Mouse (Mus musculus) naive thymus-derived CD4-positive, alpha-beta T cell, adult 2 months (primary cell): ENCODE data around the gene Galnt15.
"Not testable (repeated sequence)": the region's sequence is repeated elsewhere in the genome, so short reads cannot be mapped to it uniquely, and the experiment has no call there.

ENCODE experiments used
- DNase-seq: peaks from one replicate; pipeline ENCODE4 v3.0.0-alpha.2; 2011; ENCODE audit warnings: low read depth

The Galnt15 gene

GRCm38 (mm10) chr14:32036482-32036881 is 7.7 kb downstream of the Galnt15 start:
- DNase-seq = no peak

DNA sequence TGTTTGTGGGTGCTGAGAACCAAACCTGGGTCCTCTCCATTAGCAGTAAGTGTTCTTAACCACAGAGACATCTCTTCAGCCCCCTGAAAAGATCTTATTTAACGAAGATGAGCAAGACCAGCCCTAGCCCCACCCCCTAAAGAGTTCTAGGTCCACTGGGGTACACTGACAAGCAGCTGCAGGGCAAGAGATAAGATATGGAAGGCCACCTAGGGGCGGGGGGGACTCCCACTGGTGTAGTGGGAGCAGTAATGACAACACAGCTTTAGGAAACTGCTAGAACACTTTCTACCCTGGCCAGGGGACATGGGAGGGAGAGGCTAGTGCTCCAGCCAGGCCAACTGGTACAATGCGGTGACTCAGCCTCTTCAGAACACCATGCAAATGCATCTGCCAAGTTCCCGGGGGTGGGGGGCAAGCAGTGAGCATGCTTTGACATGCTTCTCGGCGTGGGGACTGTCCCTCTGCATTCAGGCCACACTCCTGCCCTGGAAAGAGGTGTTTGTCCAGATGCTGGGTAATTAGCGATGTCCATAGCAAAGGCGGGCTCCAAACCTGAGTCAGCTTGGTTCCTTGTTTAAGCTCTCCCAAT is 9.0 kb downstream of the Galnt15 start:
- no peak for DNase-seq

- DNase-seq = no peak
Observed at GRCm38 (mm10) chr14:32042108-32042507, 13.3 kb downstream of the Galnt15 start.

DNA sequence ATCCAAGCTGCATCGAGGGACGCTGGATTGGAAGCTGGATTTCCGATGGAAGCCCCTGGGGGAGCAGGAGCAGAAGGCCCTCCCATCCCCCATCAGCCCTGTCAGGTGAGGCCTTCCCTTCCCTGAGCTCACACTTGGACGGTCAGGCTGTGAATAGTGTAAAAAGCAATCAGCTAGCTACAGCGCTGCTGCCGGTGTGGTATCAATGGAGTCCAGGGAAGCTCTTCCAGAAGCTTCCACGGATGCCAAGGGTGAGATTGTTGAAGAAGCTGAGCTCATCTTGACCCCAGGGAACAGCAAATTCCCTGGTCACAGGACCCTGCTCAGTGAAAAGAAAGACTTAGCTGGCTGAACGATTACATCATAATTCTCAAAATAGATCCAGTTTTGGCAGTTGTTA is 17.6 kb downstream of the Galnt15 start:
- DNase-seq = no peak

GRCm38 (mm10) chr14:32050171-32050570 is 21.4 kb downstream of the Galnt15 start:
- no peak for DNase-seq

DNA sequence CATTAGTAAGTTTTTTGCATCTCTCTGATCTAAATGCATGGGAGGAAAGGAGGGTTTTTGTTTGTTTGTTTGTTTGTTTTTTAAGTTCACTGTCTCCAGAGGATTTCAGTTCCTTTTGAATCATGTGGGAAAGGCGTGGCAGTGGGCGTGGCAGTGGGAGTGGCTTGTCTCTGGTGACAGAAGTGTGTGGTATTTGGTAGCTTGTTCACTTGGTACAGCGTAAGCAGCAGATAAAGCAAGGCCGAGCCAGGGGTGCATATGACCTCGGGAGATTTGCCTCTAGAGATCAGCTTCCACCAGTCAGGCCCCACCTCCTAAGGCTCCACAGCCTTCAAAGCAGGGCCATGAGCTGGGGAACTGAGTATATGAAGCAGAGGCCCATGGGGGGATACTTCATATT is 25.1 kb downstream of the Galnt15 start:
- no peak for DNase-seq

DNA sequence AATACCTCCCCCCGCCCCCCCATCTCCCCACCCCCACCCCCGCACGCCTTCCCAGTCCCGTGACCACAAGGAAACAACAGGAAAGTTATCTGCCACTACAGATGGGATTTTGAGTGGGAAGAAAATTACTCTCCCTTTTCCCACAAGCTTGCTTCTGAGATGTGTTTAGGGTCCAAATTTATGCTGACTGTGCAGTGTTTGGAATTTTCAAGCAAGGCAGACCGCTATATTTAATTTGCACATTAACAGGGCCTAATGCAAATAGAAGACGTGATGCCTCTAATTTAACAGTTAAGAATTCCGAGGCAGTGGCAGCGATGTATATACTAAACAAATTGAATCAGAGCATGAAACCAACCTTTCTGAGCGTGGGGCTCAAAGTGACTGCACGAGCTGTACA is 26.0 kb downstream of the Galnt15 start:
- DNase-seq = no peak

GRCm38 (mm10) chr14:32055781-32056180 is 27.0 kb downstream of the Galnt15 start:
- no peak for DNase-seq

DNA sequence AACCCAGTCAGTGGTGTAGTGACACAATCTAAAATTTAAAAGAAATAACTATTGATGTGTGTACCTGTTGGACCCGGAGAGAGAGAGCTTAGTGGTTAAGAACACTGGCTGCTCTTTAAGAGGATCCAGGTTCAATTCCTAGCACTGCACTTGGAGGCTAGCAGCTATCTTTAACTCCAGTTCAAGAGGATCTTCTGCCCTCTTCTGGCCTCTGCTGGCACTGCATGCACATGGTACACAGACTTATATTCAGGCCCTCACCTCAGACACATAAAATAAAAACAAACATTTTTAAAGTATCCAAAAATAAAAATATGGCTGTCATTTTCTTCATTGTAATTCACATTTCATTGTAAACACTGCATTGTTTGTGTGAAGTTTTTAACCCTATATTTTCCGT is 27.9 kb downstream of the Galnt15 start:
- DNase-seq = peak; percentile 8

- DNase-seq = no peak
Observed at GRCm38 (mm10) chr14:32057664-32058063, 28.9 kb downstream of the Galnt15 start.

DNA sequence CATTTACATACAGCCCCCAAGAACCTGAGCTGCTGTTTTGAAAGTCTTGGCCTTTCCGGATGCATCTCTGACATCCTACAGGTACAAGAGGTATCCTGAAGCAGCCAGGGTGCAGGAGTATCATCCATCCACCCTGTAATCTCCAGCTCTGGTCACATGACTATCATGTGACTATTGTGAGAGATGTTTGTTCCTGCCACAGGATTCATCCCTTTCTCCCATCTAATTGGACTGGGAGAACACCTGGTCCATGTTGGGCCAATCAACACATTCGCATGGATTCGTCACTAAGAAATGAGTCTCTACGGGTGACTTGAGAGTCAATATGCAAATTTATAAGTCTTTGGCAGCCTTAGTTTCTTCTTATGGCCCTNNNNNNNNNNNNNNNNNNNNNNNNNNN is 32.6 kb downstream of the Galnt15 start:
- DNase-seq = no peak

GRCm38 (mm10) chr14:32072807-32073206 is 44.0 kb downstream of the Galnt15 start:
- DNase-seq = no peak

GRCm38 (mm10) chr14:32073211-32073685 is 44.5 kb downstream of the Galnt15 start:
- DNase-seq = no peak

DNA sequence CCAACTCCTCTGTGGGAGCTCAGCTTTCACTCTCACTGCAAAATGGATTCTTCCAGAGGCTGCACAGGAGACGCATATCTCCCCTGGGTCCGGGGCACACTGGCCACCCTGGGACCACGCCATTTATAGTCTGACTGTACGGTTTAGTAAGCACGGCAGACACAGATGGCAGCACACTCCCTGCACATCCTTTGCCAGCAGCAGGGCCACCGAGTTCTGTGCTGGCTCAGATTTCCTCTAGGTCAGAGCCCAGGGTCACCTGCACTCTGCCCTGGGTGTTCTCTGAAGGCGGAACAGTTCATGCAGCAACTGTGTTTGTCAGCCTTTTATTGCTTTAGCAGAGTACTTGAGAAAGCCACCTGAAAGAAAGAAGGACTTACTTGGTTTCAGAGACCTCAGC is 45.1 kb downstream of the Galnt15 start:
- no peak for DNase-seq

- DNase-seq = peak; percentile 74
Observed at GRCm38 (mm10) chr14:32076896-32077575, 48.2 kb downstream of the Galnt15 start.

DNA sequence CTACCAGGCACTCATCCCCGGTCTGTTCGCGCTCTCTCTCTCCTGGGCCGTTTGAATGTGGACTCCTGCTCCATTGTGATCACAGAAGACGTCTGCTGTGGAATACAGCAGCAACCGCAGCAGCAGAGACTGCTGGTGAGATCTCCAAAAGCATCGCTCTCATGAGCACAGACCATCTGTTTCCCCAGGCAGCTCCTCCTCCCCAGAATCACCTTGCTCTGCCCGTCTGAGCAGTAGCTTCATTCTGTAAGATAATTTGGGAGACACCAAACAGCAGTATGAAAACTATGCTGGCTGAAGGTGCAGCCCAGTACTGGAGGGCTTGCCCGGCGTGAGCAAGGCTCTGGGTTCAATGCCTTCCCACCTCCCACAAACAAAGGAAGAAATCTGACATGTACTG is 52.2 kb downstream of the Galnt15 start:
- DNase-seq = no peak

- DNase-seq = no peak
Observed at GRCm38 (mm10) chr14:32082891-32083290, 54.1 kb downstream of the Galnt15 start.

- no peak for DNase-seq
Observed at GRCm38 (mm10) chr14:32083466-32083865, 54.7 kb downstream of the Galnt15 start.

DNA sequence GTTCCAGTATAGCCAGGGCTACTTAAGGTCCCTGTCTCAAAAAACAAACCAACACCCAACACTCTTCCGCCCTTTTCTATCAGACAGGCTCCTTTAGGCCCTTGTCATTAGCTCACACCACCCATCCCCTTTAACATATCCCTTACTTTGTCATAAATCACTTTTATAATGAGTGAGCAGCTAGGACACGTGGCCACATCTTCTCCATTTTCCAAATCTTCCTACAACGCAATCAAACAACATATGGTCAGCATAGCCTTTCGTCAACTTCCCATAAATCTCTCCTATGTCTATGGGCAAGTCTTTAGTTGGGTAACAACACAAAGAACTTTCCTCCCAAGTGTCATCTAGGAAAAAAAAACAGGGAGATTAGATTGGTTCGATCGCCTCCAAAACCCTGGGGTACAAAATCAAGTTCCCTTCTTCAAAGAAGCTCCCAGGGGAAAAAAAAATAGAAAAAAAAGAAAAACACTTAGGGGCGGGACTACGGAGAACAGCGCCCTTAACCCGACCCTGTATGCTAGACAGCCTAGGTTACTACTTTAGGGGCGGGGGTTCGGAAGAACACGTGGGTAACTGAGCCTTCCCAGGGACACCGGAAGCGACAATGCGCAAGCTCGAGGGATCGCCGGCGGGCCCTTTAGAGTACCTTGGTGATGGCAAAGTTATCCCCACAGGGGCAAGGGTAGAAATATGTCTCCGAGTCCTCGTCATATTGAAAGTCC is 56.1 kb downstream of the Galnt15 start, which contains the start of gene Oxnad1:
Oxnad1 (plus strand) TSS at position 614 of the 725 bp plus-strand sequence.
- no peak for DNase-seq

DNA sequence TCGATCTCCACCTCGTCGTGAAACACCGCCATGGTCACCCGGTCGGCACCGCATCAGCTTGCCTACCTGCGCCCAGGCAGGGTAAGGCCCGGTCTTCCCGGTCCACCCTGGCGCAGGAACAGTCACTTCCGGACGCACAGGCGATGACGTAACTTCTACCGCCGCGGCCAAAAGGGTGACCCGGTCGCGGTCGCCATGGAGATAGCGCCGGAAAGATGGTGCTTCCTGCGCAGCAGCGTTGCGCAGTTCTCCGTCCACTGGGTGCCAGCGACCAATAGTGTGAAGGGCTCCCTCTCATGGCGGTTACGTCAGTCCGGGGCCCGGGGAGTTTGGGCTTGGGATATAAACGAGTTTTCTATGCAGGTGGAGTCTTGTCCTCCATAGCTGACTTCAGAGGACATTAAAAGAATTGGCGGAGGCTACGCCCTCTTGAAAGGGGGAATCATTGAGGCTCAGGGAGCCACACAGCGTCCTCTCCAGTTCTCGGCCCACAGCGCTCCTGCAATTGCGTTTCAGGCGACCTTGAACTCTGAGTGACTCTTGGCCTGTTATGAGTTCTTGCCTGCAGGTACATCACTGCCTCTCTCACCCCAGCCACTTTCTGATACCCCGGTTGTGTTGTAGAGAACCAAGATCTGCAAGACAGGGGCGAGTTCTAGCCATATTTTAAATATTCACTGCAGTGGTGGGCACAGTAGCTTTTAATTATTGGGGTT is 56.9 kb downstream of the Galnt15 start, which contains the start of gene Dph3:
Dph3 (minus strand) TSS at position 244 of the 716 bp plus-strand sequence.
- DNase-seq = peak; percentile 98

- peak; percentile 42 for DNase-seq
Observed at GRCm38 (mm10) chr14:32086226-32086625, 57.4 kb downstream of the Galnt15 start.

- DNase-seq = not testable (repeated sequence)
Observed at GRCm38 (mm10) chr14:32087584-32088248, 58.9 kb downstream of the Galnt15 start.
